Mouse (Mus musculus) cerebellum, postnatal 10 days (tissue): ENCODE data around the gene Zfp706.
"Not testable (repeated sequence)": the region's sequence is repeated elsewhere in the genome, so short reads cannot be mapped to it uniquely, and the experiment has no call there.

ENCODE experiments used
- DNase-seq, 2 experiments: peaks; one replicate each; pipeline ENCODE4 v3.0.0; 2021; ENCODE audit warnings: mixed read lengths in 2 of 2

Zfp706 gene

DNA sequence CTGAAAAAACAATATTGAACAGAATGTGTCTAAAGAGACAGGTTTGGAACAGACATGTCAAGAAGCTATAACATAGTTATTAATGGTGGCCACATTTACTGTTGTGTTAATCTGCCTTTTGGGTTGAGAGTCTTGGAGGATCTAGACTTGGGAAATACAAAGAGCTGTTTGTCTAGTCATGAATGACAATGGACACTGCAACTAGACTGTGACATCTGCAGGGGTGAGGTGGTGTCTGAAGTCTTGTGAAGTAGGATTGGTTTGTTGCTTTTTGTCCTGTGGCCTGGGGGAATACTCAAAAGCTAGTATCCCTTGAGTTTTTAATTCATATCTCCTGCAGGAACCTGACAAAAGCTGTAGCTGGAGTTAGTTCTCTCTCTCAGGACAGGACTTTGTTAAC is 973 bp upstream of the Zfp706 start:
- no peak for DNase-seq

DNA sequence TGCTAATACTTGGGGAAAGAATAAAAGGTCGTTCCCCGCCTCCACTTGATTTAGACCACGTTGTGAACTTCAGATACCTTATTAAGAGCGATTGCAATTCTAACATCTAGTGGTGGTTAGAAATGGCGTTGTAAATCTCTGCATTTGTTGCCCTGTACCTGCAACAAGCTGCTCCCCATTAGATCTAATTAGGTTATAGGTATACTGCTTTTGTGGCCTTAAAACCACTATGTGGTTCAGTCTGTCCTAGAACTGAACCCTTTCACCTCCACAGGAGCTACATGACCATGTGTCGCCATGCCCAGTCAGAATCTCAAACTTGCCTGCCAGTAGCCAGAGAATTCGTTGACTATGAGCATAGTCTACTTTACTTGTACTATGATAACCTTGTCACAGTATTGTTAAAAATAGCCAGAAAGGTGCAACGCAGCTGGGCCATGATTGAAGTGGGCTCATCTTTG is 416 bp upstream of the Zfp706 start:
- no peak for DNase-seq

DNA sequence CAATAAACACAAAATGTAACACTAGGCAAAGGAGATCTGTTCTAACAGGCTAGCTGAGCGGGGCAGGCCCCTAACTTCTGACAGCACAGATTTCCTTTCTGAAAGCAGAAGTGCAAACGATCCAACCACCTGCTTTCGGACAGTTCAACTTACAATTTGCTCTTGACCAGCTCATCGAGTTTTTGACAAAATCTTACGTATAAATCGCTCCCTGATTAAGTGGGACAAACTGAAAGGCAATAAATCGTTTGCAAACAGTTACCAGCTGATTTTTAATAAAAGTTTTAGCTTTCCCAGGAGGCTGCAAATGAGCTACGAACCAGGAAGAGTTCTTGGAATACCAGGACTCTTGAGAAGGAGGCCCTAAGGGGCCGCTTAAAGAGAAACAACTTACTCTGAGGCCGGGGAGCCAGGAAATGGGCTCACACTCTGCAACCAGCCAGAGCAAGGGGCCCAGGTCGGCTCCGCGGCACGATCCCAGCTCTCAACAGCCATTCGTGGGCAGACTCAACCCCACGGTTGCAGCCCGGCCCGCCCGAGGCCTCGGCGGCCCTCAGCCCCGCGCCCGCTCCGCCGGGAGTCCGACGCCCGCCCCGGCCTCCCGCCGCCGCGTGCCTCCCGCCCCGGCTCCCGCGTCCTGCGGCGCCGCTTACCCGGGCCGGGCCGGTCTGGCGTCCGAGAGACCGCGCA is 953 bp downstream of the Zfp706 start:
- DNase-seq: peak in 1 of 2 experiments; percentile 70

DNA sequence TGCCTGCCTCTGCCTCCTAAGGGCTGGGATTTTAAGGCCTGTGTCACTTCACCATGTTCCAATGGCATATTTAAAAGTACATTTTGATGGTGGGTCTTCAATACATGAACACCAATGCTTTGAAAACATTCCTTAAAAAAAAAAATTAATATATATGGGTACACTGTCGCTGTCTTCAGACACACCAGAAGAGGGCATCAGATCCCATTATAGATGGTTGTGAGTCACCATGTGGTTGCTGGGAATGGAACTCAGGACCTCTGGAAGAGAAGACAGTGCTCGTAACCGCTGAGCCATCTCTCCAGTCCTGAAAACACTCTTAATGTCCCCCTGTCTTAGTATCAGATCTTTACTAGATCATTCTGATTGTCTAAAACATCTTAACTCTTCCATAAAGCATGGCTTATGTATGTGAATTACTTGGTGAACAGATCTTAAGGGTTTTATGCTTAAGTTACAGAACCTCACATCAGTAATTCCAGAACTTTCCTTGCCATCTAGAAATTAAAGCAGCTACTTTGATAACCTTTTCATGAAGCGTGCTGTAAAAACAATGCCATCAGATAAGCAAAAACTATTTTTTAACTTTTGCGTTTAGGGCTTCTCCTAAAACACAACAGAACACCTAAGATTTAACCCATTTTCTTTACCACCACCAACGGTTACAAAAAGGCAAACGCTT is 1.6 kb downstream of the Zfp706 start:
- no peak for DNase-seq

DNA sequence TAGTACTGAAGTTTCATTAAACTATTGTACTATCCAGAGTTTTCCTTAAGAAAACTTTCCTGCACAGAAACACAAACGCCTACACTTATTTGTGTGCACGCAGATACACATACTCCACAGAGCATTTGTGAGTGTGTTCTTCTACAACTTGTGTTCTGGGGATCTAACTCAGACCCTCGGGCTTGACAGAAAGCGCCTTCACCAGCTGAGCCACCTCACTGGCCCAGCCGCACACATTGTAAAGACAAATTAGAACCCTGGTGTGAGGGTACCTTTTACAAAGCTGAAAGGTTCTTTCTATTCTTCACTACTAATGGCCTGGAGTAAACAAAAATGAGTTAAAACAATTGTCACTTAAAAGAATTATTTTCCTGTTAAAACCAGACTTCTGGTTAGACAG is 2.7 kb downstream of the Zfp706 start:
- DNase-seq: no peak

DNA sequence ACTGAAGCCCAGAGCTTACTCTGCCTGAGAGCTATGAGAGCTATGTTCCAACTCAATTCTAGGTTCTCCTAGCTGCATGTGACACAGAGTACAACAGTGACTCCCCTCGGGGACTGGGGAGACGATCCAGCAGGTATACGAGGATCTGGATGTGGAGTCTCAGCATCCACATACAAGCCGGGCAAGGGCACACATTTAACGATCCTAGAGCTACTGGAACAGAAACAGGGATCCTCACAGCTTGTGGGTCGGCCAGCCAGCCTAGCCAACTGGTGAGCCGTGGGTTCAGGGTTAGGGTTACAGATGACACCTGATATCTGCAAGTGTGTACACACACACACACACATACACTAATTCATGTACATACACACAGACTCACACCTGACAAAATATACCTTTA is 5.3 kb downstream of the Zfp706 start:
- no peak for DNase-seq

DNA sequence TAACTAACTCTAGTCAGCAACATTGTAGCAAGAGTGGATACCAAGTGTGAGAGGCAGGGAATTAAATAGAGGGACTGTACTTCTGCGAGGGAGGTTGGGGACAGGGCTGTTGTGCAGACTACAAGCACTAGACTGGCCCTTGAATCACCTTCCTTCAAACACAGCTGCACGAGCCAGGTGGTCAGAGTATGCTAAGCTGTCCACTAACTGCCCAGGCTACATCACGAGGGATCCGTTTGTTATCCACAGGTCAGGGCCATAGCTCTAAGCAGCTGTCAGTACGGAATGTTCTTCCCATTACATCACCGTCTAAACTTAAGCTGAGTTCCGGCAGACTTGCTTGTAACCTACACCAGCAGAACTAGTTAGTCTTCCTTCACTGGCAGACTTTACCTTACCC is 8.0 kb downstream of the Zfp706 start:
- DNase-seq: not testable (repeated sequence)

DNA sequence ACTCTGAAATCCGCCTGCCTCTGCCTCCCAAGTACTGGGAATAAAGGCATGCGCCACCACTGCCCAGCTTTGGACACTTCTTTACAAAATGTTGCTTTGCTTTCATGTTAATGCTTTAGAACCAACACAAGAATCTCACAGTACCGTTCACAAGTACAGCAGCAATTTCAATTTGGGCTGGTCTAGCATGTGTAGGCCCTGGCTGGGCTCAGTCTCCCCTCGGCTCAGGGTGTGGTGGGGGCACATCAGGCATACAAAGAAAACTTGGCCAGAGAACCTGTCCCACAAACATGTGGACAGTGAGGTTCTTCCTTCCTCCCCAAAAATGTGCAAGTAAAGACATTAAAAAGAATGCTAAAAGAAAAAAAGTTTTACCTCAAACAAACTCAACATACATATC is 12.4 kb downstream of the Zfp706 start:
- no peak for DNase-seq

DNA sequence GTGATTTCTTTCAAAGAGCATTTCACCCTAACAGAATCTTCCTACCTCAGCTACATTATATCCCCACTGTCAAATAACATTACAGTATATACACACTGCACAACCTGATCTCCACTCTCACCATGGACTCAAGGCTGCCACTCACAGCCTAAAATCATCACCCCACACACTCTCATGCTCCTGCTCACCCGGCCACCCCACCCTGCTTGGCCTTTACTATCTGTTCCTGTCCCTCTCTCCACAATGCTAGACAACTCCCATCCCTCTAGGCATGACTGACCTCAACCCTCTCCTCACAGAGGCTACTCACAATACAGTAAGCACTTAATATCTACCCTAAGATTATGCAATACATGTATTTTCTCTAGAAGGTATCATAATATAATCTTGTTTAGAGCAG is 12.9 kb downstream of the Zfp706 start:
- no peak for DNase-seq

DNA sequence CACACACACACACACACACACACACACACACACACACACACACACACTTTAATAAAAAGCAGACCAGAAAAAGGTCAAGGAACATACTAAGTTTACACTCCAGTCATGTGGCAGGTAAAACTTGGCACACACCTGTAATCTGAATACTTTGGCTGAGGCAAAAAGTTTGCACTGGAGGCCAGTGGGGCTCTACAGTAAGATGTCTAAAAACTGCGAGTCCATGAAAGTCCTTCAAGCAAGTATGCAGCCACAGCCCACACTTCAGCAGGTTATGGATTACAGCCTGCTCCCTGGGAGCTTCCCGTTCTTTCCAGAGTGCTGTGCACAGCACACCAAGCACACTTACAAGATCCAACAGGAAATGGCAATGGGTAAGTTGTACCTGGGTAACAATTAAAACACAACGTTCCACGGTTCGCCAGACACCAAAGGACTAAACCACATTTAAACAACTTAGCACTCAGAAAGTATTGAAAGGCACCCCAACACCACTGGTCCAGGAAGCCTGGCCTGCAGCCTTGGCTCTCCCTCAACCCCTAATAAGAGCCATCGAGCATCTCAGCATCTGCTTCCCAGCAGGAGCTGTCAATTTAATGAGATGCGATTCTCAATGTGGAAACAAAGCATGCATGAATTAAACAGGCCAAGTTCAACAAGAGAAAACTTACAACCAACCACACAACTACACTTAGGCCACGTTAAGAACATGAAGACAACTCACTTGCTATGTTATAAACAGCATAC is 14.0 kb downstream of the Zfp706 start:
- DNase-seq: peak in 1 of 2 experiments; percentile 40

DNA sequence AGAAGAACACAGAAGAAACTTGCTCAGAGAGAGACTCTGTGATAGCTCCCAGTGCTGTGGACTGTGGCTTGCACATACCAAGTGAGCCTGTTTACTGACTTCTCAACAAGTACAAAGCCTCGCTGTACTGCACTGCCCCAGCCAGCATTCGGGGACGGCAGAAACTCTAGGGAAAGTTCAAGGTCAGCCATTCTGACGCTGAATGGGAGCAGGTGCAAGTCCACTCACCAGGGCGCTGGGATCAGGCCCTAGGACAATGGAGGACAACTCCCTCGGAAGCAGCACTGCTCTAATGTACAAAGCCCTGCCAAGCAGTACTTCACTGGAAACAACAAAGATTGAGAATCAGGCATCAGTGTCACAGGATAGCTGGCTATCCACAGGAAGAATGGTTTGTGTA is 16.2 kb downstream of the Zfp706 start:
- DNase-seq: no peak

DNA sequence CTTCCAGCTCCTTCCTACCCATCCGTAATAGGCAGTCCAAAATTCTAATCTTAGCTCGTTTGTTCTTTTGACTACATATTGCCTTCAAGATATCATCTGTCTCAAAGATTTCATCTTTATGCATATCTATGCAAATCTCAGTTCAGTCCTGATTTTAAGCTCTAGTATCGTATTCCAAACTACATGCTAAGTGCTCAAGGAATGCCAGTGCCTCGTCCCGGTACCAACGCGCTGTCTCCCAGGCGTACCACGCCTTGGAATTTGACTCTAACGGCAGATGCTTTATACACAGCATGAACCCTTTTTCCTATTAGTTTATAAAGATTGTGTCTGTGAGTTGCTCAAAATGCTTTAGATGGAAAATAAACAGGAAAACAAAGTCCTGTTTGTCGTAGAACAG is 17.7 kb downstream of the Zfp706 start:
- DNase-seq: no peak

DNA sequence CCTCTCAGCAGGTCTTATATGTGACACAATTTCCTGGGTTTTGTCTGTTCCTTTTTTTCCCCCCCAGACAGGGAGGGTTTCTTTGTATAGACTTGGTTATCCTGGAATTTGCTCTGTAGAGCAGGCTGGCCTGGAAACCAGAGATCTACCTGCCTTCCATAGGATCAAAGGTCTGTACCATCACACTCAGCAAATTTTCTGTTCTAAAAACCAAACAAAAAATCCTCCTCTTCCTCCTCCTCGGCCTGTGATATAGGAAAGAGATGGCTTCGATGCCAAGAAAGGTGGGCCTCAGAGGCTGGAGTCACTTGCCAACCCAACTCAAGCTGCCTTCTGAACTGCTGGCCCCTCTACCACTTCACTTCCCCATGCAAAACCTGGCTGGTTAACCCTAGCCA is 18.9 kb downstream of the Zfp706 start:
- no peak for DNase-seq

DNA sequence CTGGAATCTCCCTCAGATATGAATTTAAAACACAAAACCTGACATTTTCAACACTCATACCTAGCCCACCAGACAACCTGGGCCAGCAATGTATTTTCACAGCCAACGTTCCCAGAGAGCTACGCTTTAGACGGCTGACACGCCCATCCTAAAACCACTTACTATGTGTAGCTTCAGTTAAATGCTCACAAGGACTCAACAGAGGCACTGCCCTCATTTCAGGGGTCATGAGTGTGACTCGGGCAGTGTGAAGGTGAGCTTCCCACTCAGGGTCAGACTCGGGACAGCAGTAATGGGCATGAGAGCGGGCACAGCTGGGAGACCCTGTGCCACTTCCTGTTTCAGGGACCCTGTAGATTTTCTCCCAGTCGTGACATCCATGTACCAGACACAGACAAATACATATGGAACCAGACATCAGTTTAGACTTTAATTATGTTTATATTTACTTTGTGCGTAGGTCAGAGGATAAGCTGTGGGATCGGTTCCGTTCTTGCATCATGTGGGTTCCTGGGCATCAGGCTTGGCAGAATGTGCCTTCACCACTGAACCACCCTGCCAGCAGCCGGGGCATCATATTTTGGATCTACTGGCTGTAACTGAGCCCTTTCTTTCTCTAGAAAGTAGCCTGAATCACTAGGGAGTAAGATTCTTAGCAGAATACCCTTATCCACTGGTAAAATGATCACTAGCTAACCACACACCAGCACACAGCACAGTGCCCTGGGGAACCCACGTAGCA is 19.4 kb downstream of the Zfp706 start:
- DNase-seq: no peak

DNA sequence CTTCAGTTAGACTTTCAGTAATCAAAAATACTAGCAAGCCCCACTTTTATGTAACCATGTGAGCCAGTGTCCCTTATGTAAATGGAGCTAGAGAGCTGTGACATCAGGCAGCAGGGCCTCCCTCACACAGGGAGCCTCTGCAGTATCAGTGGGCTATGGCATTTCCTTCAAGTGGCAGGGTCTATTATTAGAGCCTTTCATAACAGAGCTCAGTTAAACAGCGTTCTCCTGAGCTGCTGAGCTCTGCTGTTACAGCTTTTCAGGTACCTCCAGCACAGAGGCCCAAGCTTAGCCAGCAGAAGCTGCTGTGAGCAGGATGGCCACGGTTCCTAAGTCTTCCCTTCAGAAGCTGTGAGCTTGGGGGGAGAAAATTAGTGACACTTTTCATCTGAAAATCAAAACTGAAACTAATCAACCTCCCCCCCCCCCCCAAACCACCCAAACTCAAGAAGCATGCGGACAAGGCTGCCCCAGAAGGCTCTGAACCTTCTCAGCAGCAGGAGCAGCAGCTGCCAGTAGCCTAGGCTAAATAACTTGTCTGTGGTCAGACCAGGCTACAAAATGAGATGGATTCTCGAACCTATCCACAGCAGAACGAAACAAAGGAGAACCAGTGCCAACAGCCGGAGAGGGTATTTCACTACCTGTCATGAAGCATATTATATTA is 20.2 kb downstream of the Zfp706 start:
- peak in 1 of 2 experiments; percentile 19 for DNase-seq

DNA sequence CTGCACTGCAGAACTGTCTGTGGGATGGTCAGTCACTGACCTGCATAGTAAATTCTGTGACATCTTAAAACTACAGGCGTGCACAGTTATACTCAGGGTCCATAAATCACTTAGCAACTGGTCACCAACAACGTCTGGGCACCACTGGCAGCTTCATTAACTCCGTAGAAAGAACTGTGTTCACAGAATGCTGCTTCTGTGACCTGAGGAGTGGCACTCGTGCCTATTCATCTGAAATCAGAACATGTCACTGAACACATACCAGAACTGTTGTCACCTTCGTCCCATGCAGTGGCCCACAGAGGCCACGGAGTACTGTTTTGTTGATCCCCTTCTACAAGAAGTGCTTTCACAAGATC is 22.0 kb downstream of the Zfp706 start:
- no peak for DNase-seq

DNA sequence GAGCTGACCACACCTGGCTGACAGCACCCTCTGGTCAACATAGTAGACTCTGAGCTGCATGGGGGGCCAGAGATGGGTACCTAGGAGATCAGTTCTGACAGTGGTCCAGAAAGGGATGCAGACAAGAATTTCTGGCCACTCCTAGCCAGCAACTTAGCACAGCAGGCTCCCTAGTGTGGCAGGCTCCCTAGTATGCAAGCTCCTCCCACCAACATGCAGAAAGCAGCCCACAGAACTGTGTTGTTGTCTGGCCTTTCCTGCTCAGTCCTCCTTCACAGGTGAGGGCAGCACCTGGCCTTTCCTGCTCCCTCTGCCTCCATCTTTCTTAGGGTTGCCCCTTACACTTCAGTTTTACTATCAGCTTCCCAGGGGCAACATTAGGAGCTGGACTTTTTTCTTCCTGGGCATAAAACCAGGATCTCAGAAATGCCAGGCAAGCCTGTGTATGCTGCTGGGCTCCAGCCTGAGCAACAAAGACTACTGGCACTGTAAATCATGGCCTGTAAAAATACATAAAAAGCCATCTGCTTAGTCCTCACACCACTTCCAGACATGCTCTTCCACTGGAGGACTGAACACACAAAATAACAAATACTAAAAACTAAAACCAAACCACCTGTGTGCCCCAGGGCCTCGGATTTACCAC is 22.5 kb downstream of the Zfp706 start:
- DNase-seq: no peak

DNA sequence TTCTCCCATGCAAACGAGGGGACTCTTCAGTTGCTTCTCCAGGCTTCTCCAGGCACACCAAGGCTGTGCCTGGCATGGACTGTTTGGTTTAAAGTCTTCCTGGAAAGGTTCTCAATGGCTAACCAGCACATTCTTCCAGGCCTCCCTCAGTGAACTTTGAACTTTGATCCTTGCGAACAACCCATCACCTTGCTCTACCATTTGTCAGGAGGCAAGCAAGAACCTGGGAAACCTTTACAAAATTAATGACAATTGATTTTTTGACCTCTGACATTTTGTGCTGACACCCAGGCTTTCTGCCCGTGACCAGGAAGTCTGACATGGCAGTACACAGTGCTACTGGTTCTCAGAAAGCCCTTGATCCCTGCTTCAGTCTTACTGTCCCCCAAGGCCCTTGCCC is 24.1 kb downstream of the Zfp706 start:
- DNase-seq: no peak

DNA sequence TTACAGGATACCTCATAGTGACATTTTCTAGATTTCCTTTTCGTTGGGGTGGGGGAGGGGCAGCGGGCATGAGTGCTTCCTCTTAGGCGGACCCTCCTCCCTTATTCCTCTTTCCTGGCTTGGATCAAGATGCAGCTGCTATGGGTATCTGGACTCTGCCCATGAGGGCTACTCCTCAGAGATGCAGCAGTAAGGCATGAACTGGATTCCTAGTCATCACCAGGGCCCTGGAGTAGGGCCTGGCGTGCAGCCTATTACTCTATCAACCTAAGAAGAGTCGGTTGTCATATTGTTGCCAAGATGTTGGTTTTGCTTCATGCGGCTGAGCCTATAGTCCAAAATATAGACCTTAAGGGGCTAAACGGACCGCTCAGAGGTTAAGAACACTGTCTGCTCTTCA is 27.3 kb downstream of the Zfp706 start:
- DNase-seq: peak; percentile 54 to 63

DNA sequence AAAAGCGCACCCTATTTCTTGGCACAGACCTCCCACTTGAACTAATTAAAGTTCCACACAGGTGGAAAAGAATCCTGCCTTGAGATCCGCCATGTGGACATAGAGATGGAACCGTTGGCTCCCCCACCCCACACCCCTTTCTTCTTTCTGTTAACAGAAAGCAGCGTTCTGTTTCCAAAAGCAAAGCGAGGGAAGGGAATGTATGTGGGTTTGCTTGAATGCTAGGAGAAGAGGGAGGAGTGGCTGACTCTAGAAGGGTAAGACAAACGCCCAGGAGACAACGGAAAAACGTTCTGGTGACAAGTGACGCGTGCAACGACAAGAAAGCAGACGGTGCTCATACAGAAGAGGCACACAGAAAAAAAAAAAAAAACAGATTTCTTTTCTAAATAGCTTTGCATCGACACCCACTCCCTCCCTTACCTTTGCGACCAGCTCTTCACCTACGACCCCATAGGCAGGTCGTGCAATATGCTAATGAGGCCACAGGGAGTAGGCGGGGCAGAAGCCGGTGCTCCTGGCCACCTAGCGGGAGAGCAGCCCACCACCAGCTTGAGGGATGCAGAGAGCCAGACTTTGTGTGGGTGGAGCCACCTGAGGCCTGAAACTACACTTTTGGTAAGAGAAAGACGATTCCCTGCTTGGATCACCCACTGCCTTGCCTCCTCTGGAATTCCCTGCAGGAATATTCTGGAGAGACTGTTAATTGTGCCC is 27.9 kb downstream of the Zfp706 start:
- DNase-seq: peak; percentile 76 to 81

DNA sequence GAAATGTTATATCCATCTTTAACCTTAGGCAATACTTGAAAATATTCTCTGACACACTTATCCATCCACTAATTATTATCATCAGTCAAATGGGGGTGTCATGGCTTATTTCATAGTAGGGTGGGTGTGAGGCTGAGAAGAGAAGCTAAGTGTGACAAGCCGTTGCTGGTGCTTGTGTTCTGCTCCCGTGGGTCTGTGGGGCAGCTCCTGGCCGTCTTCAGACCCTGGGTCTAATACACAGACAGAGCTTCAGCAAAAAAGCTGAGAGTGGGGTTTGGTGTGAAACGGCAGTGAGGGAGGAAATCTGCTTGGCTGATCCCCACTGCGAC is 28.4 kb downstream of the Zfp706 start:
- DNase-seq: no peak

DNA sequence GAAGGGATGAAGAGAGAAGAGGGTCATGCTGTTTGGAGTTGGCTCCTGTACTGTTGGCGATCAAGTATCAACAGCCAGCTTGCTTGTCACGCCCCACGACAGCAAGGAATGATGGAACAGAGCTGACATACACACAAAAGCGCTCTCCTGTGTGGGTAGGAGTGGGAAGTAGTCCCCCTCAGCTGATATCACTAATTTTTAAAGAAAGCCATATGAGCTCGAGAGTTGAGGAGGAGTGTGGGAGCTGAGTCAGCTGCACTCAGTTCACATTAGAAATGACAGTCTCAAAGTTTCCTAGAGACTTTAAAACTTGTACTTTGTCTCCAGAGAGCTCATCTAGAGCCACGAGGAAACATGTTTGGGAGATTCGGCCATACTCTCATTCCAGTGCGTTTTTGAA is 29.8 kb downstream of the Zfp706 start:
- no peak for DNase-seq
